Mouse (Mus musculus) hindbrain, embryonic 12.5 days (tissue): ENCODE data around the gene Gga2. TPM values are rescaled to one million over a fixed set of nuclear protein-coding genes. Genes with fewer than 3 reads are reported as not detected.
A peak's percentile ranks its signal among the peaks of the same experiment; 100 is the strongest.

Experiments used
- ATAC-seq: fragments of 200-750 bp; cut with Nextera tagmentation; 2 replicates; pipeline ENCODE4 v1.8.0; 2017; ENCODE audit warnings: moderate TSS enrichment; ENCODE audit not compliant: low FRiP score
- H3K27ac ChIP-seq: fragments of 300-500 bp; sonication (generic); 2 replicates; pipeline ENCODE4 v1.5.1; 2016; ENCODE audit warnings: mild to moderate bottlenecking
- H3K27me3 ChIP-seq: fragments of 300-500 bp; sonication (generic); 2 replicates; pipeline ENCODE4 v1.6.1; 2016; ENCODE audit warnings: mild to moderate bottlenecking
- H3K36me3 ChIP-seq: fragments of 300-500 bp; sonication (generic); 2 replicates; pipeline ENCODE4 v1.6.1; 2016; ENCODE audit warnings: mild to moderate bottlenecking
- H3K4me1 ChIP-seq: fragments of 300-500 bp; sonication (generic); 2 replicates; pipeline ENCODE4 v1.6.1; 2016
- H3K4me2 ChIP-seq: fragments of 300-500 bp; sonication (generic); replicated peaks from 2 replicates; pipeline ENCODE4 v1.6.1; 2016; ENCODE audit warnings: mild to moderate bottlenecking
- H3K4me3 ChIP-seq: fragments of 300-500 bp; sonication (generic); 2 replicates; pipeline ENCODE4 v1.5.1; 2016; ENCODE audit warnings: mild to moderate bottlenecking
- H3K9ac ChIP-seq: fragments of 300-500 bp; sonication (generic); 2 replicates; pipeline ENCODE4 v1.6.1; 2016; ENCODE audit warnings: mild to moderate bottlenecking, moderate library complexity
- H3K9me3 ChIP-seq: fragments of 300-500 bp; sonication (generic); replicated peaks from 2 replicates; pipeline ENCODE4 v1.6.1; 2016; ENCODE audit warnings: mild to moderate bottlenecking
- WGBS: fragments of 180-500 bp; shearing (Covaris S2); methylation state at CpG from one replicate; pipeline ENCODE4 v1.1.7; 2016; 5-methylcytosine and 5-hydroxymethylcytosine counted together
- polyA plus RNA-seq: library from polyadenylated mRNA; unstranded; fragments of >200 nt; fragmentation: Nextera tagmentation; extraction: Ambion mirVana; gene quantifications from 2 replicates; pipeline ENCODE4 v1.2.1, GENCODE M21; 2016

Gga2 gene
- polyA plus RNA-seq, 1 experiment from 2014 or later, result 81.6 TPM

- ATAC-seq, result peak; percentile 88
- 1% methylated on average over 55 of the region's 55 CpGs for WGBS
- Histone ChIP-seq H3K9ac (peak within 1 kb of the TSS; percentile 79), H3K4me1 (peaks cover 7% of the 10 kb centered on the region; the same call in 1 of the 2 replicates), H3K4me2 (peak within 1 kb of the TSS; percentile 64), H3K27ac (no peak within 1 kb of the TSS), H3K27me3 (no peaks in the 10 kb centered on the region), H3K4me3 (peak within 1 kb of the TSS; percentile 73), H3K9me3 (no peaks in the 10 kb centered on the region), H3K36me3 (peaks cover 8% of the 10 kb centered on the region)
These were observed 39.6 kb downstream of the Gga2 start, which contains the start of gene Cog7 for GRCm38 (mm10) chr7:121981307-121981871. TSS of gene Cog7 (minus strand) at chr7:121981711.

DNA sequence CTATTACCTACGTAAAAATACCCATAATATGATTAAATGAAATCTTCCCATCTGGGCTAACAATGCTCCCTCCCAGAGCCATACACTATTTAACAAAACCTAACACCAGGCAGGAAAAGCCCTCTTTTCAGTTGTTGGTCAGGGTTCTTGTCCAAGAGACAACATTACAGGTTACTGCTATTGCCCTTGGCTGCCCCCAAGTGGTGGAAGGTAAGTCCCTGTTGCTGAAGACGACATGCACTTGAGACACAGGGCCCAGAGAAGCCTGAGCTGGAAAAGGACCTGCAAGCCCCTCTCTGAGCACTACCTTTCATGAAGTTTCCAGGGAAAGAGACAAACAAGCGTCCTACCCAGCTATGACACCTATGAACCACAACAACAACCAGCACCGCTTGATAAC lies 46.0 kb downstream of the Gga2 start:
- no peak overlapping the region for H3K9ac ChIP-seq
- H3K4me2 ChIP-seq, result no peak overlapping the region
- no peak for ATAC-seq
- H3K27me3 ChIP-seq, result no peaks in the 10 kb centered on the region
- no peaks in the 10 kb centered on the region for H3K9me3 ChIP-seq
- peaks cover 15% of the 10 kb centered on the region for H3K36me3 ChIP-seq
- no peaks in the 10 kb centered on the region for H3K4me1 ChIP-seq
- no peak overlapping the region for H3K27ac ChIP-seq
- 50% methylated on average over 4 of the region's 4 CpGs for WGBS
- no peak overlapping the region for H3K4me3 ChIP-seq

GRCm38 (mm10) chr7:121971698-121972097 lies 49.3 kb downstream of the Gga2 start:
- no peak overlapping the region for H3K4me3 ChIP-seq
- no peak overlapping the region for H3K9ac ChIP-seq
- ATAC-seq, result no peak
- H3K4me1 ChIP-seq, result no peaks in the 10 kb centered on the region
- H3K27ac ChIP-seq, result no peak overlapping the region
- H3K27me3 ChIP-seq, result no peaks in the 10 kb centered on the region
- H3K4me2 ChIP-seq, result no peak overlapping the region
- no peaks in the 10 kb centered on the region for H3K9me3 ChIP-seq
- WGBS, result 90% methylated on average over 3 of the region's 3 CpGs
- peaks cover 15% of the 10 kb centered on the region for H3K36me3 ChIP-seq

DNA sequence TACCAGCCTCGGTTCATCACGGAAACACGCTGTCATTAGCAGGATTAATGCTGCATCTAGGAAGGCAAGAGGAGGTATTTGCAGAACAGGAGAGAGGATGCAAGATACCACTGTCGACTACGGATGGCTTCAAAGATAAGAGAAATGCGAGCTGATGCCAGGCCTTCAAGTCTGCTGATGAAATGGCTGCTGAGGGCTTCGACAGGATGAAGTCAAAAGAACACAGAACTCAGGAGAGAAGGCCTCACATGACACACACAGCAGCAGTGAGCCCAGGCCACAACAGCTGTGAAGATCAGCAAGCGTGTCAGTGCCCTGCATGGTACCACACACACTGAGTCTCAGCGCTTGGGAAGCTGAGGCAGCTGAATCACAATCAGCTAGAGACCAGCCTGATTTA lies 50.8 kb downstream of the Gga2 start:
- no peaks in the 10 kb centered on the region for H3K27me3 ChIP-seq
- ATAC-seq, result no peak
- H3K4me2 ChIP-seq, result no peak overlapping the region
- WGBS, result 93% methylated on average over 9 of the region's 9 CpGs
- H3K4me1 ChIP-seq, result no peaks in the 10 kb centered on the region
- H3K27ac ChIP-seq, result no peak overlapping the region
- no peaks in the 10 kb centered on the region for H3K9me3 ChIP-seq
- no peak overlapping the region for H3K4me3 ChIP-seq
- peaks cover 19% of the 10 kb centered on the region for H3K36me3 ChIP-seq
- no peak overlapping the region for H3K9ac ChIP-seq

DNA sequence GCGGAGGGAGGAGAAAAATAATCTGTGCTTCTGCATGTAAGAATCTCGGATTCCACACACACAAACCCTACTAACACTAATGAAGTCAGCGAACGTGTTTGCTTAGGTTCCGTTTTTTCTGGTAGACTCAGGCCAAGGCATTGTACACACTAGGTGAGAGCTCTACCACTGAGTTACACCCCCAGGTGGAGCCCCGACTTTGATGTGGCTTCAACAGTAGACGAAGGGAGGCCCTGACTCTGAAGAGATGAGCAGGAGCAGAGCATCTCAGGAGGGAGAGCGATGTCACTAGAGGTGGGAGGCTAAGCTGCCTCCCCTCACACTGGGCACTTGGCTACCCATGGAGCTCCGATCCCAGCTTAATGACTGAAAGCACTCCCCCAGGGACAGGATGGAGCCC lies 52.2 kb downstream of the Gga2 start:
- no peak overlapping the region for H3K4me2 ChIP-seq
- H3K27me3 ChIP-seq, result no peaks in the 10 kb centered on the region
- H3K9me3 ChIP-seq, result no peaks in the 10 kb centered on the region
- no peak for ATAC-seq
- H3K27ac ChIP-seq, result no peak overlapping the region
- H3K4me1 ChIP-seq, result no peaks in the 10 kb centered on the region
- peaks cover 19% of the 10 kb centered on the region for H3K36me3 ChIP-seq
- no peak overlapping the region for H3K9ac ChIP-seq
- H3K4me3 ChIP-seq, result no peak overlapping the region
- WGBS, result 89% methylated on average over 9 of the region's 9 CpGs

DNA sequence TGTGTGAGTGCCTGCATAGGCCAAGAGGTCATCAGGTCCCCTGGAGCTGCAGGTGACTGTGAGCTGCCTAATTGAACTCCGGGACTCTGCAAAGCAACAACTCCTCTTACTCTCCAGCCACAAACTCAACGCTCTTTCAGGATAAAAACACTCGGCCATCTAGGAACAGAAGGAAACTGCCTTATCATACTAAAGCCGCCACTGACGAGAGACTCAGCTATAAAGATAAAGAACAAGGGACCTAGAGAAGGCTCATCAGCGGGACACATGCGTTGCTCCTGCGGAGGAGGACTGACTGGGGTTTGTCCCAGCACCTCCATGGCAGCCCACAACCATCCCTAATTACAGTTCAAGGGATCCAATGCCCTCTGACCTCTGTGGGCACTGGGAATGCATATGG lies 52.8 kb downstream of the Gga2 start:
- H3K27me3 ChIP-seq, result no peaks in the 10 kb centered on the region
- no peak overlapping the region for H3K9ac ChIP-seq
- H3K4me3 ChIP-seq, result no peak overlapping the region
- no peaks in the 10 kb centered on the region for H3K9me3 ChIP-seq
- ATAC-seq, result no peak
- H3K4me2 ChIP-seq, result no peak overlapping the region
- H3K4me1 ChIP-seq, result no peaks in the 10 kb centered on the region
- H3K27ac ChIP-seq, result no peak overlapping the region
- 89% methylated on average over 8 of the region's 8 CpGs for WGBS
- peaks cover 19% of the 10 kb centered on the region for H3K36me3 ChIP-seq

DNA sequence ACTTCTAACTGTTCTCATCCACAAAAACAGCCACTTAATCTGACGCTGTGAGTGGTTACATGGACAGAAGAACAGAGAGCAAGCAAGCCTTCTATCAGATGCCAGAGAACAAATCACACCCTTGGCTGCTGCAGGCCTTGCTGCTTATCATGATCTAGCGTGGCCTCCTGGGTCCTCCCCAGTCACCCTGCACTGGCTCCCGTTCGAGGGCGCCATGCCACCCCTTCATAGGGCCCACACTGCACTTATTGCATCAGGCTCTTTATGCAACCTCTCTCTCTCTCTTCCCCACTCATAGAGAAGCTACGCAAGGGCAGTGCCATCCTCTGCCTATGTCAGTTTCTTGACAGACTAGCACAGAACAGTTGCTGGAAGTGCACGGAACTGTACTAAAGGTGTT lies 54.9 kb downstream of the Gga2 start:
- no peak overlapping the region for H3K4me2 ChIP-seq
- no peak for ATAC-seq
- H3K27me3 ChIP-seq, result no peaks in the 10 kb centered on the region
- 93% methylated on average over 7 of the region's 7 CpGs for WGBS
- H3K36me3 ChIP-seq, result peaks cover 29% of the 10 kb centered on the region
- H3K4me1 ChIP-seq, result no peaks in the 10 kb centered on the region
- no peak overlapping the region for H3K9ac ChIP-seq
- H3K4me3 ChIP-seq, result no peak overlapping the region
- no peak overlapping the region for H3K27ac ChIP-seq
- no peaks in the 10 kb centered on the region for H3K9me3 ChIP-seq

DNA sequence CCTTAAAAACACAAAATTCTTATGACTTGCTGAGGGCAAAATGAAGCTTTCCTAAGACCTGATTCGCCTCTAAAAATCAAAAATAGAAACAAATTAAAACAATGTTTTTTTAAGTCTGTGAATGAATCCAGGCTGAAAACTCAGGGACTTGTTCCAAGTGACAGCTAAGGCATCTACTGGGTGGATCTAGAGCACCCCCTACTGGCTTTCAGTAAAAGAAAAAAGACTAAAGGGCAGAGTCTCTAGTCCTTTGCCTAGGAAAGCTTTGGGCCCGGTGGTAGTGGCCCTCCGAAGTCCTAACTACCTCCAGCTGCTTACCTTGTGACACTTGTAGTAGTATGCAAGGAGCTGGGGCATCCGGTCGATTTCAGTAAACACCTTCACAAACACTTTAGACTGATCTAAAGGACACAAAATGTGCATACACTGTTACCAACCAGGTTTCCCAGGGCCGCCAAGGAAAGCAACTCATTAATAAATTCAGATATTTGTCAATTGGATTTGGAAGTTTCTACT lies 57.1 kb downstream of the Gga2 start:
- Histone ChIP-seq H3K4me1 (no peaks in the 10 kb centered on the region), H3K27me3 (no peaks in the 10 kb centered on the region), H3K9ac (no peak overlapping the region), H3K4me3 (no peak overlapping the region), H3K9me3 (no peaks in the 10 kb centered on the region), H3K27ac (no peak overlapping the region), H3K36me3 (peaks cover 22% of the 10 kb centered on the region), H3K4me2 (no peak overlapping the region)
- no peak for ATAC-seq
- 68% methylated on average over 6 of the region's 6 CpGs for WGBS

GRCm38 (mm10) chr7:121962571-121962959 lies 58.5 kb downstream of the Gga2 start:
- no peak overlapping the region for H3K9ac ChIP-seq
- no peaks in the 10 kb centered on the region for H3K27me3 ChIP-seq
- 80% methylated on average over 3 of the region's 3 CpGs for WGBS
- H3K4me3 ChIP-seq, result no peak overlapping the region
- ATAC-seq, result no peak
- no peaks in the 10 kb centered on the region for H3K4me1 ChIP-seq
- H3K27ac ChIP-seq, result no peak overlapping the region
- no peak overlapping the region for H3K4me2 ChIP-seq
- no peaks in the 10 kb centered on the region for H3K9me3 ChIP-seq
- peaks cover 19% of the 10 kb centered on the region for H3K36me3 ChIP-seq

DNA sequence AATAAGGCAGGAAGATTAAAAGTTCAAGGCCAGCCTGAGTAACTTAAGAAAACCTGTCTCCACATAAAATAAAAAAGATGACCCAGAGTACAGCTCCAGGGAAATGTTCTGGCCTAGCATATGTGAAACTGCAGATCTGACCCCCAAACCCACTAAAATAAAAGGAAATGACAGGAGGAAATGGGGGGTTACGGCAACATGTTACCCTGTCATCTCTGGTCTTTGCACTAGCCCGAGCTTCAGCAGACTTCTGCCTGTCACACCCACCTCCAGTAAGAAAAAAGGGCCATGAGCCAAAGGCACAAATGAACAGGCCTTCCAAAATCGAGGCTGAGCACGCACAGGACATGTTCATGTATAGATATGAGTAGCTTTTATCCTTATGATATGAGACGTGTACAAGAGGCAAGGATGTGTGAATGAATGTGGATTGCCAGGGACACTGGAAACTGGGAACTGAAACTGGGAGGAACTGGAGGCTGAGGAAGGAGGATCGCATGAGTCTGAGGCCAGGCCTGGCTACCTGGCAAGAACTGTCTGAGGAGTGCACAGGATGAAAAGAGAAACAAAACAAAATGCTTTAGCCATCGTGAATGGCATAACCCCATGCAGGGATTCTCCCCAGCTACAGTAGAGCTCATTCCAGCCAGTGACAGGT lies 59.0 kb downstream of the Gga2 start:
- Histone ChIP-seq H3K36me3 (peaks cover 19% of the 10 kb centered on the region), H3K4me1 (no peaks in the 10 kb centered on the region), H3K27ac (no peak overlapping the region), H3K4me2 (no peak overlapping the region), H3K4me3 (no peak overlapping the region), H3K9me3 (no peaks in the 10 kb centered on the region), H3K27me3 (no peaks in the 10 kb centered on the region), H3K9ac (no peak overlapping the region)
- no peak for ATAC-seq
- 90% methylated on average over 7 of the region's 7 CpGs for WGBS

DNA sequence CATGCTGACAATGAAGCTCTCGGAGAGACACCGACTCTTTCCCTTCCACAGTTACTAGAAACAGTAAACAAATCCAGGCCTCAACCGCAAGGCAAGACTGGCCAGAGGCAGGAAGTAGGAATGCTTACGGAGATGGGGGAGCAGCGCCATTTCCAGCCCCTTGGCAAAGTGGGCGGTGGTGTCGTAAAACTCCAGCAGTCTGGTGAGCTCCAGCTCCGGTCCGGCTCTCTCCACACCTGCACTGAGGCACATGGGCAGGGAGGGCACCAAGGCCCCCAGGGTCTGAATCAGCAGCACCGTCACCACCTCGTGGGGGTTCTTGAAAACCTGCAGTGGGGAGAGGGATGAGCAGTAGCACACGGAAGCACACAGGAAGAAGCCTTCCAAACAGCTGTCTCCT lies 65.2 kb downstream of the Gga2 start:
- Histone ChIP-seq H3K4me3 (no peak overlapping the region), H3K4me1 (no peaks in the 10 kb centered on the region), H3K4me2 (no peak overlapping the region), H3K9ac (no peak overlapping the region), H3K9me3 (no peaks in the 10 kb centered on the region), H3K27me3 (no peaks in the 10 kb centered on the region), H3K27ac (no peak overlapping the region), H3K36me3 (peaks cover 27% of the 10 kb centered on the region)
- no peak for ATAC-seq
- WGBS, result 87% methylated on average over 12 of the region's 12 CpGs

- ATAC-seq, result no peak
- Histone ChIP-seq H3K27ac (no peak overlapping the region), H3K4me1 (no peaks in the 10 kb centered on the region), H3K9me3 (no peaks in the 10 kb centered on the region), H3K9ac (no peak overlapping the region), H3K4me3 (no peak overlapping the region), H3K4me2 (no peak overlapping the region), H3K36me3 (peaks cover 27% of the 10 kb centered on the region), H3K27me3 (no peaks in the 10 kb centered on the region)
- 89% methylated on average over 11 of the region's 11 CpGs for WGBS
These were observed 65.9 kb downstream of the Gga2 start for GRCm38 (mm10) chr7:121954891-121955669.
